Mouse (Mus musculus) MEL (cell line): Measurements from ENCODE around the gene Slco2a1. TPM values are rescaled to one million over a fixed set of nuclear protein-coding genes. Genes with fewer than 3 reads are reported as not detected.

ENCODE experiments used
- DNase-seq: peaks from one replicate; pipeline ENCODE4 v3.0.0; 2011; ENCODE audit warnings: low read depth, low spot score
- H3K27ac ChIP-seq: 2 replicates; pipeline ENCODE4 v1.5.1; 2012; ENCODE audit warnings: low read depth, mild to moderate bottlenecking, control low read depth, low read length, moderate library complexity; ENCODE audit not compliant: control insufficient read depth
- H3K27me3 ChIP-seq, 2 experiments: fragments of 150-350 bp in 1 of 2; sonication (generic) in 1 of 2; 2 replicates each; pipeline ENCODE4 v1.6.1; 2012; ENCODE audit warnings: low read length in 2 of 2, mild to moderate bottlenecking in 2 of 2, improper control_type of control experiment in 1 of 2, moderate library complexity in 1 of 2; ENCODE audit not compliant: insufficient read depth in 2 of 2, control insufficient read depth in 1 of 2
- H3K36me3 ChIP-seq, 2 experiments: 2 replicates each; pipeline ENCODE4 v1.6.1; 2012 to 2014; ENCODE audit warnings: low read length in 2 of 2, improper control_type of control experiment in 1 of 2, inconsistent platforms in 1 of 2, mild to moderate bottlenecking in 1 of 2; ENCODE audit not compliant: insufficient read depth in 2 of 2, control insufficient read depth in 1 of 2
- H3K4me1 ChIP-seq, 2 experiments: fragments of 150-350 bp in 1 of 2; sonication (generic) in 1 of 2; 2 replicates each; pipeline ENCODE4 v1.6.1; 2012; ENCODE audit warnings: low read length in 2 of 2, improper control_type of control experiment in 1 of 2, mild to moderate bottlenecking in 1 of 2; ENCODE audit not compliant: insufficient read depth in 2 of 2, control insufficient read depth in 1 of 2
- H3K4me3 ChIP-seq, 2 experiments: fragments of 150-350 bp in 1 of 2; sonication (generic) in 1 of 2; 2 replicates each; pipeline ENCODE4 v1.5.1; 2012; ENCODE audit warnings: low read depth in 2 of 2, low read length in 2 of 2, mild to moderate bottlenecking in 2 of 2, moderate library complexity in 2 of 2, control low read depth in 1 of 2, improper control_type of control experiment in 1 of 2; ENCODE audit not compliant: control insufficient read depth in 1 of 2, insufficient read depth in 1 of 2
- H3K79me2 ChIP-seq: 2 replicates; pipeline ENCODE4 v1.6.1; 2012; ENCODE audit warnings: mild to moderate bottlenecking, low read length, moderate library complexity; ENCODE audit not compliant: control insufficient read depth, poor library complexity, insufficient read depth
- H3K9ac ChIP-seq: 2 replicates; pipeline ENCODE4 v1.6.1; 2012; ENCODE audit warnings: low read depth, mild to moderate bottlenecking, control low read depth, low read length, moderate library complexity; ENCODE audit not compliant: control insufficient read depth, poor library complexity, severe bottlenecking
- H3K9me3 ChIP-seq: fragments of 150-350 bp; sonication (generic); replicated peaks from 2 replicates; pipeline ENCODE4 v1.6.1; 2012; ENCODE audit warnings: mild to moderate bottlenecking, low read length, improper control_type of control experiment, moderate library complexity; ENCODE audit not compliant: insufficient read depth
- CHD2 ChIP-seq: IDR thresholded peaks from 2 replicates; pipeline ENCODE4 v1.6.1; 2011; ENCODE audit warnings: low read length, improper control_type of control experiment
- CTCF ChIP-seq, 3 experiments: IDR thresholded peaks in 2 of 3; conservative IDR thresholded peaks in 1 of 3; 2 replicates each; pipeline ENCODE4 v1.5.1; 2011 to 2012; ENCODE audit warnings: low read length in 3 of 3, low read depth in 2 of 3, mild to moderate bottlenecking in 2 of 3, improper control_type of control experiment in 1 of 3, inconsistent platforms in 1 of 3, mixed read lengths in 1 of 3, moderate library complexity in 1 of 3; ENCODE audit not compliant: control insufficient read depth in 1 of 3, insufficient read depth in 1 of 3, poor library complexity in 1 of 3, severe bottlenecking in 1 of 3
- ELF1 ChIP-seq: IDR thresholded peaks from 2 replicates; pipeline ENCODE4 v1.6.1; 2014; ENCODE audit warnings: low read depth, mild to moderate bottlenecking, inconsistent platforms, low read length, improper control_type of control experiment, moderate library complexity
- ETS1 ChIP-seq: IDR thresholded peaks from 2 replicates; pipeline ENCODE4 v1.6.1; 2012; ENCODE audit warnings: low read depth, mild to moderate bottlenecking, inconsistent platforms, low read length, improper control_type of control experiment, moderate library complexity
- MAFK ChIP-seq: IDR thresholded peaks from 2 replicates; pipeline ENCODE4 v1.6.1; 2011; ENCODE audit warnings: low read depth, mild to moderate bottlenecking, low read length, improper control_type of control experiment, borderline replicate concordance
- MAX ChIP-seq: IDR thresholded peaks from 2 replicates; pipeline ENCODE4 v1.6.1; 2011; ENCODE audit warnings: low read length, improper control_type of control experiment
- MAZ ChIP-seq: IDR thresholded peaks from 2 replicates; pipeline ENCODE4 v1.6.1; 2012; ENCODE audit warnings: low read depth, mild to moderate bottlenecking, inconsistent platforms, low read length, improper control_type of control experiment
- MEF2A ChIP-seq: IDR thresholded peaks from 2 replicates; pipeline ENCODE4 v1.6.1; 2014; ENCODE audit warnings: low read depth, mild to moderate bottlenecking, inconsistent platforms, low read length, improper control_type of control experiment; ENCODE audit not compliant: poor library complexity, insufficient replicate concordance, severe bottlenecking; ENCODE audit errors: extremely low read depth
- MXI1 ChIP-seq: IDR thresholded peaks from 2 replicates; pipeline ENCODE4 v1.6.1; 2011; ENCODE audit warnings: mild to moderate bottlenecking, low read depth, low read length, improper control_type of control experiment
- MYB ChIP-seq: IDR thresholded peaks from 2 replicates; pipeline ENCODE4 v1.6.1; 2011; ENCODE audit warnings: mild to moderate bottlenecking, low read depth, low read length, improper control_type of control experiment
- NRF1 ChIP-seq: IDR thresholded peaks from 2 replicates; pipeline ENCODE4 v1.6.1; 2014; ENCODE audit warnings: low read depth, mild to moderate bottlenecking, inconsistent platforms, low read length, improper control_type of control experiment, moderate library complexity; ENCODE audit not compliant: poor library complexity, insufficient read depth, severe bottlenecking
- POLR2AphosphoS2 ChIP-seq: IDR thresholded peaks from 2 replicates; pipeline ENCODE4 v1.6.1; 2011; ENCODE audit warnings: low read length, improper control_type of control experiment
- POLR2AphosphoS5 ChIP-seq: IDR thresholded peaks from 2 replicates; pipeline ENCODE4 v1.6.1; 2012; ENCODE audit warnings: low read depth, borderline replicate concordance, mild to moderate bottlenecking, inconsistent platforms, low read length, moderate library complexity, mixed read lengths
- RAD21 ChIP-seq: IDR thresholded peaks from 2 replicates; pipeline ENCODE4 v1.6.1; 2011; ENCODE audit warnings: mild to moderate bottlenecking, low read depth, low read length, improper control_type of control experiment
- SIN3A ChIP-seq: IDR thresholded peaks from 2 replicates; pipeline ENCODE4 v1.6.1; 2012; ENCODE audit warnings: low read length, improper control_type of control experiment, inconsistent platforms
- SMC3 ChIP-seq: IDR thresholded peaks from 2 replicates; pipeline ENCODE4 v1.6.1; 2011; ENCODE audit warnings: low read depth, low read length, improper control_type of control experiment
- TAL1 ChIP-seq: IDR thresholded peaks from 2 replicates; pipeline ENCODE4 v1.6.1; 2012; ENCODE audit warnings: mild to moderate bottlenecking, inconsistent platforms, low read length, moderate library complexity, mixed read lengths
- TCF12 ChIP-seq: IDR thresholded peaks from 2 replicates; pipeline ENCODE4 v1.6.1; 2014; ENCODE audit warnings: low read depth, mild to moderate bottlenecking, inconsistent platforms, low read length, improper control_type of control experiment, moderate library complexity
- UBTF ChIP-seq: IDR thresholded peaks from 2 replicates; pipeline ENCODE4 v1.6.1; 2012; ENCODE audit warnings: low read depth, mild to moderate bottlenecking, inconsistent platforms, low read length, improper control_type of control experiment, moderate library complexity, borderline replicate concordance; ENCODE audit not compliant: insufficient read depth
- USF1 ChIP-seq: IDR thresholded peaks from 2 replicates; pipeline ENCODE4 v1.6.1; 2014; ENCODE audit warnings: low read depth, mild to moderate bottlenecking, inconsistent platforms, low read length, improper control_type of control experiment, moderate library complexity
- USF2 ChIP-seq, 2 experiments: IDR thresholded peaks; 2 replicates each; pipeline ENCODE4 v1.6.1; 2011 to 2012; ENCODE audit warnings: improper control_type of control experiment in 2 of 2, low read length in 2 of 2, borderline replicate concordance in 1 of 2, inconsistent platforms in 1 of 2, low read depth in 1 of 2, mild to moderate bottlenecking in 1 of 2; ENCODE audit not compliant: insufficient read depth in 1 of 2
- ZC3H11A ChIP-seq: IDR thresholded peaks from 2 replicates; pipeline ENCODE4 v1.6.1; 2012; ENCODE audit warnings: low read depth, mild to moderate bottlenecking, inconsistent platforms, low read length, improper control_type of control experiment
- ZKSCAN1 ChIP-seq: IDR thresholded peaks from 2 replicates; pipeline ENCODE4 v1.6.1; 2012; ENCODE audit warnings: low read depth, mild to moderate bottlenecking, inconsistent platforms, low read length, improper control_type of control experiment, moderate library complexity
- ZMIZ1 ChIP-seq: IDR thresholded peaks from 2 replicates; pipeline ENCODE4 v1.6.1; 2012; ENCODE audit warnings: low read depth, mild to moderate bottlenecking, inconsistent platforms, low read length, improper control_type of control experiment, moderate library complexity
- ZNF384 ChIP-seq: IDR thresholded peaks from 2 replicates; pipeline ENCODE4 v1.6.1; 2012; ENCODE audit warnings: low read depth, mild to moderate bottlenecking, inconsistent platforms, low read length, improper control_type of control experiment
- polyA plus RNA-seq, 2 experiments: library from polyadenylated mRNA; stranded (reverse) in 1 of 2; unstranded in 1 of 2; fragments of >175 nt in 1 of 2; fragments of >200 nt in 1 of 2; gene quantifications; 2 replicates each; pipeline versions ENCODE4 v1.2.1 to v1.2.4; 2012; ENCODE audit warnings: low replicate concordance in 2 of 2, low read depth in 1 of 2; ENCODE audit not compliant: insufficient read length in 2 of 2, insufficient read depth in 1 of 2, missing spikeins in 1 of 2
- total RNA-seq: library from RNA; depleted of rRNA; stranded (reverse); fragments of 300-350 nt; gene quantifications from 2 replicates; pipeline ENCODE4 v1.2.3, GENCODE M21; 2012

The Slco2a1 gene
- total and polyA plus RNA-seq, 3 experiments: 0.01 TPM; not detected in 2

- DNase-seq: no peak
- TF ChIP-seq ZC3H11A: no peak
- no peak for TF ChIP-seq CHD2
- no peak for TF ChIP-seq POLR2AphosphoS2
- no peak for TF ChIP-seq SMC3
- no peak for TF ChIP-seq TAL1
- no peak for TF ChIP-seq ZKSCAN1
- TF ChIP-seq MEF2A: no peak
- no peak for TF ChIP-seq MAZ
- TF ChIP-seq USF1: no peak
- TF ChIP-seq ETS1: no peak
- TF ChIP-seq NRF1: no peak
- no peaks in the 10 kb centered on the region for H3K27me3 ChIP-seq
- H3K4me1 ChIP-seq: no peaks in the 10 kb centered on the region
- H3K9me3 ChIP-seq: no peaks in the 10 kb centered on the region
- no peaks in the 10 kb centered on the region for H3K79me2 ChIP-seq
- H3K4me3 ChIP-seq: no peak overlapping the region
- H3K27ac ChIP-seq: no peak overlapping the region
- no peak overlapping the region for H3K9ac ChIP-seq
- no peaks in the 10 kb centered on the region for H3K36me3 ChIP-seq
Measured at GRCm38 (mm10) chr9:102979011-102979700, 9.4 kb upstream of the Slco2a1 start.

GRCm38 (mm10) chr9:102979956-102980355, 8.6 kb upstream of the Slco2a1 start:
- Histone ChIP-seq H3K27me3 (no peaks in the 10 kb centered on the region), H3K9ac (no peak overlapping the region), H3K4me3 (no peak overlapping the region), H3K79me2 (no peaks in the 10 kb centered on the region), H3K36me3 (no peaks in the 10 kb centered on the region), H3K27ac (no peak overlapping the region), H3K4me1 (no peaks in the 10 kb centered on the region), H3K9me3 (no peaks in the 10 kb centered on the region)
- DNase-seq: no peak
- no peak for TF ChIP-seq POLR2AphosphoS5
- no peak for TF ChIP-seq TCF12
- no peak for TF ChIP-seq UBTF
- TF ChIP-seq CHD2: no peak
- TF ChIP-seq CTCF (IDR thresholded peaks at IDR 0.05 in 2 of 3, conservative IDR thresholded peaks at IDR 0.05 in 1 of 3; ENCODE audit: control insufficient read depth in 1 of 3, insufficient read depth in 1 of 3, low read depth in 2 of 3, low read length in 3 of 3, poor library complexity in 1 of 3, severe bottlenecking in 1 of 3): no peak
- no peak for TF ChIP-seq MEF2A
- TF ChIP-seq MAX: no peak
- TF ChIP-seq ZMIZ1: no peak
- TF ChIP-seq USF2 (IDR thresholded peaks at IDR 0.05; ENCODE audit: borderline replicate concordance in 1 of 2, insufficient read depth in 1 of 2, low read depth in 1 of 2, low read length in 2 of 2): no peak
- no peak for TF ChIP-seq MAZ
- TF ChIP-seq MAFK: no peak
- no peak for TF ChIP-seq ELF1
- TF ChIP-seq SIN3A: no peak
- TF ChIP-seq ZNF384: no peak
- TF ChIP-seq SMC3: no peak
- TF ChIP-seq RAD21: no peak
- no peak for TF ChIP-seq MYB
- TF ChIP-seq MXI1: no peak
- no peak for TF ChIP-seq NRF1
